Mouse (Mus musculus) forebrain, embryonic 10.5 days (tissue): ENCODE measurements around the gene Satl1. TPM values are rescaled to one million over a fixed set of nuclear protein-coding genes. Genes with fewer than 3 reads are reported as not detected.

Experiments used
- polyA plus RNA-seq: library from polyadenylated mRNA; unstranded; fragments of >200 nt; fragmentation: Nextera tagmentation; extraction: Ambion mirVana; gene quantifications from 2 replicates; pipeline ENCODE4 v1.2.1, GENCODE M21; 2016

Gene Satl1
- polyA plus RNA-seq, 1 experiment from 2014 or later = not detected

Other genes starting within 250 kb of the Satl1 start
- gene 4933403O08Rik, start 167.7 kb downstream of the Satl1 start, polyA plus RNA-seq = 0.10 TPM in 1 of 2 replicates, not detected in the other
- 69.5 and 70.6 TPM in 2 replicates for gene Apool, start 95.4 kb downstream of the Satl1 start, polyA plus RNA-seq
- gene 2010106E10Rik, start 88.5 kb upstream of the Satl1 start, polyA plus RNA-seq = 0.11 TPM in 1 of 2 replicates, not detected in the other
- gene Zfp711, start 193.7 kb upstream of the Satl1 start, polyA plus RNA-seq = 15.5 and 16.7 TPM in 2 replicates